Comparison of ENCODE assay signal across 20 mouse cellular contexts in the genomic region with DNA sequence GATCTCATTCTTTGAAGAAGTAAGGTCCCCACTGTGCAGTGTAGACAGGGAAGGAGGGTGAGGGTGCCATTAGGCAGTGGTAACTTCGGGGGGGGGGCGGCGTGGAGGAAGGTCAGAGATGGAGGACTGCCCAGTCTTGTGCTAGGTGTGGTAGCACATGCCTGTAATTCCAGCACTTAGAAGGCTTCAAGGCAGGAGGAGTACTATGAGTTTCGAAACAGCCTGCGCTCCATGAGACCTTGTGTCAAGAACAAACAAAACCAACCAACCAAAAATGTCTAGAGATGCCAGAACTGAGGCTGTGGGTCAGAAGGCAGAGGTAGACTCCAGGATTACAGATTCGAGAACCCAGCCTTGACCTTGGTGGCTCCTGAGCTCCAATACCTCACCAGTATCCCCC.
DNase-seq lines count a peak whose midpoint lies in the region; ATAC-seq and TF ChIP-seq lines count a peak whose summit lies in the region.
"Had no signal": no experiment of that assay in that cellular context is flagged by ENCODE, and none has a peak within 500 bp of the region (broad histone marks: within the 10 kb centered on the region; RNA-seq: fewer than 3 reads in every experiment).

No protein-coding gene starts in this region.

- H3K9ac ChIP-seq in embryonic facial prominence, embryonic 12.5 days: no peak overlapping the region
- no peak overlapping the region for H3K9ac ChIP-seq in embryonic facial prominence, embryonic 13.5 days
- H3K9ac ChIP-seq in lung, postnatal 0 days (replicated peaks; ENCODE audit: low read depth): no peak overlapping the region
- no peak overlapping the region for H3K9ac ChIP-seq in hindbrain, embryonic 13.5 days
- H3K9ac ChIP-seq: forebrain, embryonic 12.5 days; hindbrain, embryonic 12.5 days; intestine, embryonic 15.5 days had no signal

- H3K27ac ChIP-seq in embryonic facial prominence, embryonic 12.5 days: 0 out of 2 replicates have a peak overlapping the region, but pooled peaks have one; percentile 65
- no peak overlapping the region for H3K27ac ChIP-seq in embryonic facial prominence, embryonic 10.5 days (replicated peaks)
- peak overlapping the region; percentile 87 for H3K27ac ChIP-seq in embryonic facial prominence, embryonic 13.5 days
- H3K27ac ChIP-seq in lung, postnatal 0 days (ENCODE audit: low read length): peak overlapping the region; percentile 72
- H3K27ac ChIP-seq in hindbrain, embryonic 13.5 days: no peak overlapping the region
- H3K27ac ChIP-seq: forebrain, embryonic 12.5 days; hindbrain, embryonic 12.5 days; intestine, embryonic 15.5 days had no signal

- no peak overlapping the region for H3K4me3 ChIP-seq in embryonic facial prominence, embryonic 12.5 days
- no peak overlapping the region for H3K4me3 ChIP-seq in embryonic facial prominence, embryonic 10.5 days
- no peak overlapping the region for H3K4me3 ChIP-seq in embryonic facial prominence, embryonic 13.5 days
- no peak overlapping the region for H3K4me3 ChIP-seq in lung, postnatal 0 days (ENCODE audit: low read depth, low read length)
- no peak overlapping the region for H3K4me3 ChIP-seq in hindbrain, embryonic 13.5 days
- H3K4me3 ChIP-seq: forebrain, embryonic 12.5 days; hindbrain, embryonic 12.5 days; intestine, embryonic 15.5 days had no signal

- H3K4me2 ChIP-seq in embryonic facial prominence, embryonic 12.5 days (replicated peaks): no peak overlapping the region
- peak overlapping the region; percentile 31; the same call in 1 of the 2 replicates for H3K4me2 ChIP-seq in embryonic facial prominence, embryonic 13.5 days
- no peak overlapping the region for H3K4me2 ChIP-seq in lung, postnatal 0 days (replicated peaks; ENCODE audit: low read depth, low read length)
- H3K4me2 ChIP-seq in hindbrain, embryonic 13.5 days: no peak overlapping the region
- H3K4me2 ChIP-seq: forebrain, embryonic 12.5 days; heart, embryonic 11.5 days; hindbrain, embryonic 12.5 days; intestine, embryonic 15.5 days had no signal

- H3K4me1 ChIP-seq in embryonic facial prominence, embryonic 12.5 days: peaks cover 16% of the 10 kb centered on the region; the same call in 1 of the 2 replicates
- peaks cover 29% of the 10 kb centered on the region for H3K4me1 ChIP-seq in embryonic facial prominence, embryonic 10.5 days
- peaks cover 19% of the 10 kb centered on the region for H3K4me1 ChIP-seq in embryonic facial prominence, embryonic 13.5 days
- no peaks in the 10 kb centered on the region for H3K4me1 ChIP-seq in lung, postnatal 0 days (ENCODE audit: insufficient read depth, low read depth, low read length)
- peaks cover 8% of the 10 kb centered on the region for H3K4me1 ChIP-seq in hindbrain, embryonic 13.5 days (replicated peaks)

- 0 out of 2 replicates have a peak, but pooled peaks cover 18% of the 10 kb centered on the region for H3K27me3 ChIP-seq in embryonic facial prominence, embryonic 12.5 days
- H3K27me3 ChIP-seq in embryonic facial prominence, embryonic 10.5 days (replicated peaks; ENCODE audit: low read depth, poor library complexity, severe bottlenecking): peaks cover 81% of the 10 kb centered on the region
- peaks cover 34% of the 10 kb centered on the region for H3K27me3 ChIP-seq in embryonic facial prominence, embryonic 13.5 days
- no peaks in the 10 kb centered on the region for H3K27me3 ChIP-seq in lung, postnatal 0 days (replicated peaks; ENCODE audit: insufficient read depth, low read length)
- peaks cover 23% of the 10 kb centered on the region for H3K27me3 ChIP-seq in hindbrain, embryonic 13.5 days
- H3K27me3 ChIP-seq: intestine, embryonic 15.5 days had no signal

- WGBS in embryonic facial prominence, embryonic 12.5 days: 88% methylated on average over 6 of the region's 6 CpGs
- WGBS in embryonic facial prominence, embryonic 10.5 days: 80% methylated on average over 6 of the region's 6 CpGs
- 85% methylated on average over 6 of the region's 6 CpGs for WGBS in embryonic facial prominence, embryonic 13.5 days
- 47% methylated on average over 5 of the region's 6 CpGs for WGBS in lung, postnatal 0 days
- WGBS in hindbrain, embryonic 13.5 days: 84% methylated on average over 6 of the region's 6 CpGs

- ATAC-seq in embryonic facial prominence, embryonic 12.5 days (ENCODE audit: insufficient number of reproducible peaks, insufficient read depth, low FRiP score, low TSS enrichment): no peak
- no peak for ATAC-seq in embryonic facial prominence, embryonic 13.5 days (ENCODE audit: insufficient number of reproducible peaks, insufficient read depth, low FRiP score, low TSS enrichment, low read depth)
- ATAC-seq in lung, postnatal 0 days: peak; percentile 83
- no peak for ATAC-seq in hindbrain, embryonic 13.5 days (ENCODE audit: low FRiP score)
- ATAC-seq: activated CD4-positive, CD25-positive, alpha-beta regulatory T cell, adult 4 months; intestine, embryonic 15.5 days had no signal

- no peak for TF ChIP-seq CTCF in lung, postnatal 0 days (IDR thresholded peaks at IDR 0.05)

- no peak for DNase-seq in embryonic facial prominence, embryonic 10.5 days (ENCODE audit: low spot score)
- peak; percentile 33 to 69 for DNase-seq in lung, adult 18-20 months
- no peak for DNase-seq in lung, postnatal 14 days
- peak; percentile 68 for DNase-seq in lung, postnatal 0 days (ENCODE audit: low spot score)
- DNase-seq in frontal cortex, postnatal 25 days (ENCODE audit: low spot score in 2 of 2): no peak
- DNase-seq: adrenal gland, adult 8-10 months; adrenal gland, postnatal 25 days; cerebellum, adult 11-12 months; cerebellum, adult 8-10 months; cerebellum, postnatal 10 days; cerebellum, postnatal 36 days; embryo, embryonic 11 days had no signal

- TF ChIP-seq EP300 in lung, postnatal 0 days (IDR thresholded peaks at IDR 0.05): peak; percentile 49; the same call in 1 of the 2 replicates

- H3K9me3 ChIP-seq in embryonic facial prominence, embryonic 12.5 days: no peaks in the 10 kb centered on the region
- H3K9me3 ChIP-seq in embryonic facial prominence, embryonic 10.5 days: no peaks in the 10 kb centered on the region
- H3K9me3 ChIP-seq in embryonic facial prominence, embryonic 13.5 days: no peaks in the 10 kb centered on the region
- no peaks in the 10 kb centered on the region for H3K9me3 ChIP-seq in lung, postnatal 0 days (ENCODE audit: low read length)
- H3K9me3 ChIP-seq in hindbrain, embryonic 13.5 days: no peaks in the 10 kb centered on the region
- H3K9me3 ChIP-seq: forebrain, embryonic 12.5 days; hindbrain, embryonic 12.5 days; intestine, embryonic 15.5 days had no signal

- H3K36me3 ChIP-seq in embryonic facial prominence, embryonic 12.5 days: no peaks in the 10 kb centered on the region
- no peaks in the 10 kb centered on the region for H3K36me3 ChIP-seq in embryonic facial prominence, embryonic 10.5 days (replicated peaks)
- no peaks in the 10 kb centered on the region for H3K36me3 ChIP-seq in embryonic facial prominence, embryonic 13.5 days
- H3K36me3 ChIP-seq in lung, postnatal 0 days (ENCODE audit: insufficient read depth, low read length): no peaks in the 10 kb centered on the region
- H3K36me3 ChIP-seq in hindbrain, embryonic 13.5 days: no peaks in the 10 kb centered on the region
- H3K36me3 ChIP-seq: forebrain, embryonic 12.5 days; hindbrain, embryonic 12.5 days; intestine, embryonic 15.5 days had no signal

Comparison
In these comparisons a context has a peak if more than half of its experiments do, and no peak if none do; other contexts are left out.
1. H3K27ac ChIP-seq: peak in embryonic facial prominence, embryonic 12.5 days (single experiment), embryonic facial prominence, embryonic 13.5 days (single experiment) and lung, postnatal 0 days (single experiment); none in embryonic facial prominence, embryonic 10.5 days (single experiment) and hindbrain, embryonic 13.5 days (single experiment).
2. DNase-seq: peak in lung, adult 18-20 months (2 of 2) and lung, postnatal 0 days (single experiment); none in embryonic facial prominence, embryonic 10.5 days (single experiment), lung, postnatal 14 days (single experiment) and frontal cortex, postnatal 25 days (0 of 2).